Mouse (Mus musculus) lung, adult 2 months (tissue): Measurements from ENCODE around the gene Ablim1. TPM values are rescaled to one million over a fixed set of nuclear protein-coding genes. Genes with fewer than 3 reads are reported as not detected.

Experiments used
- DNase-seq: peaks from one replicate; pipeline ENCODE4 v3.0.0; 2022
- H3K4me1 ChIP-seq: fragments of 200-500 bp; 2 replicates; pipeline ENCODE4 v1.6.1; 2011; ENCODE audit warnings: low read length; ENCODE audit not compliant: control insufficient read depth, insufficient read depth
- H3K4me3 ChIP-seq: fragments of 200-500 bp; replicated peaks from 2 replicates; pipeline ENCODE3; 2011; ENCODE audit warnings: low read depth, mild to moderate bottlenecking, control low read depth, low read length; ENCODE audit errors: extremely low read depth
- CTCF ChIP-seq: fragments of 200-500 bp; IDR thresholded peaks from 2 replicates; pipeline ENCODE4 v1.5.1; 2011; ENCODE audit warnings: mild to moderate bottlenecking, low read length, control low read depth; ENCODE audit not compliant: insufficient read depth
- POLR2A ChIP-seq: fragments of 200-500 bp; IDR thresholded peaks from 2 replicates; pipeline ENCODE4 v1.6.1; 2011; ENCODE audit warnings: low read depth, mild to moderate bottlenecking, control low read depth, low read length, borderline replicate concordance; ENCODE audit errors: extremely low read depth
- WGBS: fragments of 180-500 bp; shearing (Covaris S2); methylation state at CpG from one replicate; pipeline ENCODE4 v1.1.7; 2018; 5-methylcytosine and 5-hydroxymethylcytosine counted together
- polyA plus RNA-seq: library from polyadenylated mRNA; depleted of rRNA; stranded (reverse); fragments of >200 nt; gene quantifications from 2 replicates; pipeline ENCODE4 v1.2.3, GENCODE M21; 2012

Ablim1 gene
- polyA plus RNA-seq, 1 experiment, result 71.3 TPM

DNA sequence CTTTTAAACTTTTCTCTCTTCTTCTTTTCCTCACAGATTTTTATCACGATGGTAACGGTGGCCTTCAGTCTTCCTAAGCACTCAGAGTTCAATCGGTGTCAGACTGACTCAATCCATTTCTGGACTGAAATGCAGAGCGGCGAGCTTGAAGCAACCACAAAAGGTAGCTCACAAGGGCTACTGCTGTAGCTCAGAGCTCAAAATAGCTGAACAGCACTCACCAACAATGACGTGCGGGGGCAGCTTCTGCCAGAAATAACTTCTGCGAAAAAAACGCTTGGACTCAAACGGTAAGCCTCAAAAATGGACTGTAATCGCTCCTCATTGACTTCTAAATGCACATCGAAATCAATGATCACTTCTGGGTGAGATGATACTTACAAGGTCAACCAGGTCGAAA lies 151.4 kb downstream of the Ablim1 start:
- no peak for DNase-seq
- WGBS, result 71% methylated on average over 13 of the region's 13 CpGs
- Histone ChIP-seq H3K4me3 (no peak overlapping the region), H3K4me1 (no peaks in the 10 kb centered on the region)
- TF ChIP-seq POLR2A (no peak), CTCF (no peak)

DNA sequence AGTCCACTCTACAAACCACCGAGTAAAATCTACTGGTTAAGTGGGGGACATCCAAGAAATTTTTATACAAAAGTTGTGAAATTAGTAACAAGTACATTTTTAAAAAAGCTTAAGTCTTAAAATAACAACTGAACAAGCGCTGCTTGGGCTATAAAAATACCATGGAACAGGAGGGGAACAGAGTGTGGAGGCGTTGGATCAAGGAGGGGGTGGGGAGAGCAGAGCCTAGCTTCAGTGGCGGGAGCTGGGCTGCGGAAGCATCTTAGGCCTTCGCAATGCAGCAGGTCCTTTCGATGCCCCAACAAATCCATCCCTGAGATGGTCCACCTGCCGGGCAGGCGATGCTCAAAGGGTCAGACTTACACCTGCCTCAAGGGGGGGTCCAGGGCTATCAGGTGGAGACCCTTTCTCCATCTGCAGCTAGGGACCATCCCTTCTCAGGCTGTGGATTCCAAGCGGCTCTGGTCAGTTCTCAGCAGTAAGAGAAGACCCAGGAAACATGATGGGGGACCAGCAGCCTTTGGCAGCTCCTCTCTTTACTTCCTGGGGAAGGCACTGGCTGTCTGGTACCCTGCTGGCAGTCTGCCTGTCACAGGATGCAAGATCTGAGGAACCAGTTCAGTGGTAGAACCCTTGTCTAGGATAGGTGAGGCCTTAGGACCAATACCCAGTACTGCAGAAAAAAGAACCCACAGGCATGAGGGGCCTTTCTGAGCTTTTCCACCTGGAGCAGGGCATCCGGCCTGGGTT lies 152.6 kb downstream of the Ablim1 start:
- no peak for DNase-seq
- H3K4me3 ChIP-seq, result no peak overlapping the region
- no peaks in the 10 kb centered on the region for H3K4me1 ChIP-seq
- TF ChIP-seq CTCF (no peak), POLR2A (no peak)
- WGBS, result 75% methylated on average over 11 of the region's 11 CpGs

DNA sequence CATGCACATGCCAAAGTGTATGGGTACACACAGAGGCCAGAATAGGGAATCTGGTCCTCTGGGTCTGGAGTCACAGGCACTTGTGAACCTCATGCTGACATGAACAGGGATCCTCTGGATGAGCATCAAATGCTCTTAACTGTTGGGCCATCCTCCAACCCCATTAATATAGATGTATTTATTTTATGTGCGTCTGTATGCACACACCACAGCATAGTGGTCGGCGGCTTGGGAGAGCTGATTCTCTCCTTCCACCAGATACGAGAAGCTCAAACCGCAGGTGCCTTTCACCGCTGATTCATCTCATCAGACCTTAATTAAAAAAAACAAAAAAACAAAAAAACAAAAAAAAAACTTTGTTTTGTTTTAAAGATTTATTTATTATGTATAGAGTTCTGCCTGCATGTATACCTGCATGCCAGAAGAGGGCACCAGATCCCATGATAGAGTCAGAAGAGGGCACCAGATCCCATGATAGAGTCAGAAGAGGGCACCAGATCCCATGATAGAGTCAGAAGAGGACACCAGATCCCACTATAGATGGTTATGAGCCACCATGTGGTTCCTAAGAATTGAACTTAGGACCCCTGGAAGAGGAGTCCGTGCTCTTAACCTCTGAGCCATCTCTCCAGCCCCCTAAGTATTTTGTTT lies 153.6 kb downstream of the Ablim1 start:
- no peak for DNase-seq
- no peaks in the 10 kb centered on the region for H3K4me1 ChIP-seq
- 66% methylated on average over 7 of the region's 7 CpGs for WGBS

DNA sequence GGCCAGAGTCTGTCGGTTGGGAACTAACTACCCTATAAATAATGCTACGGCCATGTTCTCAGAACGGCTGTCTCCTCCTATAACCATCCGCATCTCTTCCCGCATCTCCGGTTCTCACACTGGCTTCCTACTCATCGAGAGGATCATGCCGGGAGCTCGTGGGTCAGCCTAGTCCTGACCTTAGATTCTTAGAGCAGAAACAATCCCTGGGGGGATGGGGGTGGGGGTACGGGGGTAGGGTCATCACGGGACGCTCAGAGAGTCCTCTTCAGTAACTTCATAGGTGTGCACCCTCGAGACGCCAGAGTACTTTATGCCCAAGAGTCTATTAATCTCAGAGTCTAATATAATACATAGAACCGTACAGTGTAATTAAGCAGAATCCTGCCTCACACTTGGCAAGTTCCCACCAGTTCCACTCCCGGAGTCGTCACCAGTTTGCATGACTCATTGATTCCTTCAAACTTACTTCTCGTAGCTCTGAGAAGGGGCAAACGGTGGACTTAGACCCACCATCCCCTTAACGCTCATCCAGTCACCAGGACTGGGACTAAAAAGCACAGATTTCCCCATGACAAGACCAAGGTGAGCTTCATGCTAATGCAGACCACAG lies 156.9 kb downstream of the Ablim1 start:
- DNase-seq, result no peak
- no peak overlapping the region for H3K4me3 ChIP-seq
- H3K4me1 ChIP-seq, result peaks cover 4% of the 10 kb centered on the region; the same call in 1 of the 2 replicates
- TF ChIP-seq CTCF (no peak), POLR2A (no peak)
- WGBS, result 49% methylated on average over 20 of the region's 20 CpGs

More for the DNA sequence above, 153.6 kb downstream of the Ablim1 start:
- H3K4me3 ChIP-seq, result no peak overlapping the region
- peak; percentile 29; the same call in 1 of the 2 replicates for TF ChIP-seq CTCF
- TF ChIP-seq POLR2A, result no peak

DNA sequence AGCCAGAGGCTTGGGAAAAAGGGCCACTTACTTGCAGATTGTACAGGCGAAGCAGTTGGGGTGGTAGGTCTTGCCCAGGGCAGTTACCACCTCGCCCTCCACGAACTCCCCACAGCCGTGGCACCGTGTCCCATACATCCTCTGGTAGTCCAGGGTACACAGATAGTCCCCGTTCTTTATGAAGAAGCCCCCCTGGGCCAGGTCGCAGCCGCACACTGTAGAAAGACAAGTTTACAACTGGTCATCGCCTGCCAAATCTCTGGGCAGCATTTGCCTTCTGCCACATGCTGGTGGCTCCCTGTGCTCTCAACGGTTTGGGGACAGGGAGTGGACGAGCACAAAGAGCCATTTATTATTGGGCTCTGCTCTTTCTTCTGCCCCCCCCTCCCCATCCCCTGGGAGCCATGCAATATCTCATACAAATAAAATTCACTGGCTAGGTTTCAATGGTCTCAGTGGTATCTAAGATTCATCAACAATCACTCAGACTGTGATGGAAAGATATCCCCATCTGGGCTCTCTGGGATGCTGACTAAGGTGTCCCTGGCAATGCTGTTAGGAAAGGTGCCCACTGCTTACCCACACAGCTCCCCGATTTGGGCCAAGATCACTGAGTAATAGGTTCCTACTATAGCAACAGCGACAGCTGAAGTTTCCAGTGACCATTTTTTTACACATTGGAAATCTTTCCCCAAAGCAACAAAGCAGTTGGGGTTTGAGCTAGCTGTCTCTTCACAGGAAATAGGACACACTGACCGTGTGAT lies 159.4 kb downstream of the Ablim1 start:
- WGBS, result 73% methylated on average over 14 of the region's 14 CpGs
- no peak for DNase-seq
- H3K4me3 ChIP-seq, result no peak overlapping the region
- H3K4me1 ChIP-seq, result peaks cover 4% of the 10 kb centered on the region; the same call in 1 of the 2 replicates
- TF ChIP-seq POLR2A (no peak), CTCF (no peak)

DNA sequence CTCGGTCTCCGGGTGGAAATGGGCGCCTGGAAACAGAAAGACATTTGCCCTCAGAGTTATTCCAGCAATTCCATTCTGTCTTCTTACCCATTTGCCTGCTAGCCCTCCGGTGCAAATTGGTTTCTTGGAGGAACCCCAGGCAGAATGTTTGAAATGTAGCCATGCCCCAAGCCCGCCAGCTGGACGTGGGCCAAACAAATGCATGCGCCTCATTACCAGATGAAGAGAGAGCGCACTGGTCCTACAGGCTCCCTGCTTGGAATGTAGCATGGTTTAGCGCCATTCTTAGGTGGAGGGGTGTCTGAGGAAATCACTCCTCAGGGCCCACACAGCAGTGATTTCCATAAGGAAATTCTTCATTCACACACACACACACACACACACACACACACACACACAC lies 162.4 kb downstream of the Ablim1 start:
- Histone ChIP-seq H3K4me3 (no peak overlapping the region), H3K4me1 (peaks cover 4% of the 10 kb centered on the region; the same call in 1 of the 2 replicates)
- WGBS, result 43% methylated on average over 9 of the region's 9 CpGs
- TF ChIP-seq POLR2A (no peak), CTCF (no peak)
- DNase-seq, result no peak

DNA sequence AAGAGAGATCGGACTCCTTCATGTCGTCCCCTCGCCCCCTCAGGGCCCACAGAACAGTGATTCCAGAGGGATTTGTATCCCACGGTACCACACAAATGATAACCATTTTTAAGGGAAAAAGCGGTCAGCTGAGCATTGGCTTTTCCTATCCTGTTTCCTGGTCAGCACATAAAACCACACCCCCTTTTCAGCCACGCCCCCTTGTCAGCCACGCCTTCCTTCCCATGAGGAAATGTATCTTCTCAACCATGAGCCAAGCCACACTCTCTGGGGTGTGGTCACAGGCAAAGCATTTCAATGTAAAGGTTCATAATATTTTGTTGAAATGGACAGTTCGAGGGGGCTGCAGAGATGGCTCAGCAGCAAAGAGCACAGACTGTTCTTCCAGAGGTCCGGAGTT lies 163.2 kb downstream of the Ablim1 start:
- TF ChIP-seq CTCF, result no peak
- no peak for TF ChIP-seq POLR2A
- 85% methylated on average over 9 of the region's 9 CpGs for WGBS
- no peak for DNase-seq
- Histone ChIP-seq H3K4me3 (no peak overlapping the region), H3K4me1 (peaks cover 4% of the 10 kb centered on the region; the same call in 1 of the 2 replicates)

DNA sequence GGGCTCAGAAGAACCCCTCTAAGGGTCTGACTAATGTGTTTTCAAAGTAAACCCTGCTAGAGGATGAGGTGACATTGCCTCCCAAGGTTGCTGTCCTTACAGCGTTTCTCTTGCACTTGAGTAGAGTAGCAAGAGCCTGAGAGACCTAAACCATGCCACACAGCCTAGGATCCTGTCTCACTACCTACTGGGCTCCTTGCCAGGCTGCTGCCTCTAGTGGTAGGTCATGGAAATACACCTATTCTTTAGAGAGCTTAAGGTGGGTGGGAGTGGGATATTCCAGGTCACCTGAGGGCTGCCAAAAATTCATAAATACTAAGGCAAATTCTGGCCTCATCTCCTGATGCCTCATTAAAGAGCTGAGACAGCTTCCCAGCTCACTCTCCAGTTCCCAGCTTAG lies 164.4 kb downstream of the Ablim1 start:
- peak; percentile 85 for TF ChIP-seq CTCF
- TF ChIP-seq POLR2A, result no peak
- H3K4me1 ChIP-seq, result no peaks in the 10 kb centered on the region
- no peak overlapping the region for H3K4me3 ChIP-seq
- WGBS, result 31% methylated on average over 1 of the region's 1 CpGs
- peak; percentile 62 for DNase-seq

DNA sequence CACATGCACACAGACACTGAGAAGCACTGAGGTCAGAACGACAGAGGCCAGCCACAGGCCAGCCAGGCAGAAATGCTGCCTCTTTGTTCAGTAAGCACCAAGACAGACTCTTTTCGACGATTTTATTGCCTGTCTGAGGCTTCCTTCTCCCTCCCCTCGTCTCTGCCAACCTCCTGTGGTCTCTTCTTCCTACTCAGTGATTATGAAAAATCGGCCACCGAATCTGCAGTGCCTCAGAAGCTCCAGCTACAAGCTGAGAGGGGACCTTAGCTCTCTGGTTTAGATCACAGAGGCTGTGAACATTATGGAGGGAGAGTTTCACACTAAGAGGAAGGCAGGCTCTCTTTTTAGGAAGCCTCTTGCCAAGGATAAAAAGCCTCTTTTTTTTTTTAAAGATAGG lies 167.0 kb downstream of the Ablim1 start:
- WGBS, result 37% methylated on average over 6 of the region's 6 CpGs
- no peak for DNase-seq
- TF ChIP-seq CTCF (no peak), POLR2A (no peak)
- no peaks in the 10 kb centered on the region for H3K4me1 ChIP-seq
- no peak overlapping the region for H3K4me3 ChIP-seq
